Mouse (Mus musculus) liver, postnatal 0 days (tissue): ENCODE data around the gene Zfp706.

Source experiments
- CTCF ChIP-seq: sonication (generic); IDR thresholded peaks from 2 replicates; pipeline ENCODE4 v1.5.1; 2016; ENCODE audit warnings: antibody characterized with exemption, low read depth
- EP300 ChIP-seq: IDR thresholded peaks from 2 replicates; pipeline ENCODE4 v1.6.1; 2016; ENCODE audit warnings: antibody characterized with exemption, low read depth, mild to moderate bottlenecking

DNA sequence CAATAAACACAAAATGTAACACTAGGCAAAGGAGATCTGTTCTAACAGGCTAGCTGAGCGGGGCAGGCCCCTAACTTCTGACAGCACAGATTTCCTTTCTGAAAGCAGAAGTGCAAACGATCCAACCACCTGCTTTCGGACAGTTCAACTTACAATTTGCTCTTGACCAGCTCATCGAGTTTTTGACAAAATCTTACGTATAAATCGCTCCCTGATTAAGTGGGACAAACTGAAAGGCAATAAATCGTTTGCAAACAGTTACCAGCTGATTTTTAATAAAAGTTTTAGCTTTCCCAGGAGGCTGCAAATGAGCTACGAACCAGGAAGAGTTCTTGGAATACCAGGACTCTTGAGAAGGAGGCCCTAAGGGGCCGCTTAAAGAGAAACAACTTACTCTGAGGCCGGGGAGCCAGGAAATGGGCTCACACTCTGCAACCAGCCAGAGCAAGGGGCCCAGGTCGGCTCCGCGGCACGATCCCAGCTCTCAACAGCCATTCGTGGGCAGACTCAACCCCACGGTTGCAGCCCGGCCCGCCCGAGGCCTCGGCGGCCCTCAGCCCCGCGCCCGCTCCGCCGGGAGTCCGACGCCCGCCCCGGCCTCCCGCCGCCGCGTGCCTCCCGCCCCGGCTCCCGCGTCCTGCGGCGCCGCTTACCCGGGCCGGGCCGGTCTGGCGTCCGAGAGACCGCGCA, 953 bp downstream of the Zfp706 start:
- TF ChIP-seq EP300 (no peak; the same call in 1 of the 2 replicates), CTCF (no peak)
